Comparison of ENCODE assay signal across 19 mouse cellular contexts in the genomic region with DNA sequence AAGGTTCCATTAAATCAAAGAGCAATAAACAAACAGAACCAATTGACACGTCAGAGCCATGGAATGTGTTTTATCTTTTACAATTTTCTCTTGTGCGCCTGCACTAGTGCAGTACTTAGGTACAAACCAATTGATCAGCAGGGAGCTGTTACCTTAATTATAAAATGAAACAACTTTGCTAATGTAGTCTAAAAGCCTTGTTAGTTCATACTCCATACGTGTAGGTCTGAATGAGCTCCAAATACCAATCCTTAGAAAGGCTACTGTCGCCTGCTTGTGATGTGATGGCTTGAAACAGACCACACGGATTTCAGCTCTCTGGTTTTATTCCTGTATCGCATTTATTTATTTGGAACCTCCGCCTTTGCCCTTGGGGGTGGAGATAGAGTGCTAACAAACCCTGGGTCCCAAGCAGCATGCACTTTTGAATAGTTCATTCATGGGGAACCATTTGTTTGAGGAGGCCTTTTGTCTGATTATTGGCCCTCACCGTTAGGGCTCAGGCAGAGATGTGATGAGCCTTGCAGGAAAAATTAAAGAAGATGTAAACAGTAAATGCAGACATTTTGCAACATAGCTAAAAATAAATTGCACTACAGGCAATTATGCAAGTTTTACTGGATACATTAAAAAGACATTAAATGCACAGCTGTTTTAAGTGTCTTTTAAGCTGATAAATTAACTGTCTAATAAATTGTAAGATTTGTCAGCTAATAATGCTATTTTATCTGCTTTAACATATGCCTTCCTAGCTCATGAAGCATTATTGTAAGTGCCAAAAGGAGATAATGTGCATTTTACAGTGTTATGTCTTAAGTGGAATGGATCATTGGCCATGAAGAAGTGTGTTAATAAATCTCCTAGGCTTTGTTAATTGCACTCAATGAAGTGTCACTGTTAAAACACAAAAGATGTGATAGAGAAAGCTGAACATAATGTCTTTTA.
A peak's percentile ranks its signal among the peaks of the same experiment; 100 is the strongest.
DNase-seq lines count a peak whose midpoint lies in the region; ATAC-seq and TF ChIP-seq lines count a peak whose summit lies in the region.
"Had no signal": no experiment of that assay in that cellular context is flagged by ENCODE, and none has a peak within 500 bp of the region (broad histone marks: within the 10 kb centered on the region; RNA-seq: fewer than 3 reads in every experiment).

No protein-coding gene starts in this region.

- TF ChIP-seq CTCF in lung, postnatal 0 days (IDR thresholded peaks at IDR 0.05), result no peak
- TF ChIP-seq CTCF in forebrain, postnatal 0 days (IDR thresholded peaks at IDR 0.05; ENCODE audit: low read depth), result no peak

- DNase-seq in forebrain, embryonic 10.5 days (ENCODE audit: extremely low spot score, low spot score), result peak; percentile 14
- DNase-seq in lung, postnatal 0 days (ENCODE audit: low spot score), result peak; percentile 15
- DNase-seq in lung, adult 18-20 months, result no peak
- peak; percentile 1 for DNase-seq in forebrain, postnatal 0 days
- peak; percentile 7 for DNase-seq in mesoderm, embryonic 11.5 days (ENCODE audit: low read depth, low spot score)
- DNase-seq in cerebellum, postnatal 10 days, result no peak
- DNase-seq in cerebellum, postnatal 4 days (ENCODE audit: low spot score in 2 of 2), result no peak
- DNase-seq: adrenal gland, postnatal 10 days; cerebellum, postnatal 25 days; heart, adult 18-20 months; kidney, adult 9 months; lung, postnatal 36 days had no signal

- WGBS in forebrain, embryonic 10.5 days, result 36% methylated on average over 8 of the region's 8 CpGs
- 27% methylated on average over 8 of the region's 8 CpGs for WGBS in forebrain, embryonic 15.5 days
- 50% methylated on average over 8 of the region's 8 CpGs for WGBS in lung, postnatal 0 days
- WGBS in forebrain, postnatal 0 days, result 38% methylated on average over 8 of the region's 8 CpGs

- H3K27me3 ChIP-seq in forebrain, embryonic 10.5 days (ENCODE audit: poor library complexity, severe bottlenecking), result peaks cover 12% of the 10 kb centered on the region; the same call in 1 of the 2 replicates
- H3K27me3 ChIP-seq in forebrain, embryonic 15.5 days, result no peaks in the 10 kb centered on the region
- H3K27me3 ChIP-seq in lung, postnatal 0 days (replicated peaks; ENCODE audit: insufficient read depth, low read length), result no peaks in the 10 kb centered on the region
- no peaks in the 10 kb centered on the region for H3K27me3 ChIP-seq in forebrain, postnatal 0 days (ENCODE audit: insufficient read depth, low read length)
- H3K27me3 ChIP-seq: heart, embryonic 13.5 days; liver, embryonic 15.5 days; midbrain, embryonic 12.5 days had no signal

- H3K27ac ChIP-seq in forebrain, embryonic 10.5 days, result no peak overlapping the region
- no peak overlapping the region for H3K27ac ChIP-seq in forebrain, embryonic 15.5 days (replicated peaks)
- no peak overlapping the region for H3K27ac ChIP-seq in lung, postnatal 0 days (ENCODE audit: low read length)
- no peak overlapping the region for H3K27ac ChIP-seq in forebrain, postnatal 0 days (ENCODE audit: low read depth, low read length)
- H3K27ac ChIP-seq: embryonic facial prominence, embryonic 10.5 days; heart, embryonic 13.5 days; liver, embryonic 15.5 days; midbrain, embryonic 12.5 days had no signal

- H3K4me1 ChIP-seq in forebrain, embryonic 10.5 days, result peaks cover 7% of the 10 kb centered on the region
- no peaks in the 10 kb centered on the region for H3K4me1 ChIP-seq in forebrain, embryonic 15.5 days
- H3K4me1 ChIP-seq in lung, postnatal 0 days (ENCODE audit: insufficient read depth, low read depth, low read length), result no peaks in the 10 kb centered on the region
- H3K4me1 ChIP-seq in forebrain, postnatal 0 days (ENCODE audit: insufficient read depth), result no peaks in the 10 kb centered on the region
- H3K4me1 ChIP-seq: embryonic facial prominence, embryonic 10.5 days; heart, embryonic 13.5 days; liver, embryonic 15.5 days; midbrain, embryonic 12.5 days had no signal

- H3K9me3 ChIP-seq in forebrain, embryonic 10.5 days, result no peaks in the 10 kb centered on the region
- no peaks in the 10 kb centered on the region for H3K9me3 ChIP-seq in forebrain, embryonic 15.5 days
- H3K9me3 ChIP-seq in lung, postnatal 0 days (ENCODE audit: low read length), result no peaks in the 10 kb centered on the region
- no peaks in the 10 kb centered on the region for H3K9me3 ChIP-seq in forebrain, postnatal 0 days (ENCODE audit: low read length)
- H3K9me3 ChIP-seq: embryonic facial prominence, embryonic 10.5 days; heart, embryonic 13.5 days; liver, embryonic 15.5 days; midbrain, embryonic 12.5 days had no signal

- no peak for TF ChIP-seq EP300 in lung, postnatal 0 days (IDR thresholded peaks at IDR 0.05)

- no peaks in the 10 kb centered on the region for H3K36me3 ChIP-seq in forebrain, embryonic 10.5 days (replicated peaks)
- no peaks in the 10 kb centered on the region for H3K36me3 ChIP-seq in forebrain, embryonic 15.5 days
- H3K36me3 ChIP-seq in lung, postnatal 0 days (ENCODE audit: insufficient read depth, low read length), result no peaks in the 10 kb centered on the region
- no peaks in the 10 kb centered on the region for H3K36me3 ChIP-seq in forebrain, postnatal 0 days (ENCODE audit: insufficient read depth)
- H3K36me3 ChIP-seq: embryonic facial prominence, embryonic 10.5 days; heart, embryonic 13.5 days; liver, embryonic 15.5 days; midbrain, embryonic 12.5 days had no signal

- ATAC-seq in forebrain, embryonic 15.5 days (replicated peaks), result no peak
- no peak for ATAC-seq in lung, postnatal 0 days
- ATAC-seq in forebrain, postnatal 0 days, result no peak
- ATAC-seq: activated CD4-positive, CD25-positive, alpha-beta regulatory T cell, adult 4 months; CD4-positive, CD25-positive, alpha-beta regulatory T cell, adult 4 months had no signal

- H3K9ac ChIP-seq in forebrain, embryonic 15.5 days (replicated peaks), result no peak overlapping the region
- no peak overlapping the region for H3K9ac ChIP-seq in lung, postnatal 0 days (replicated peaks; ENCODE audit: low read depth)
- no peak overlapping the region for H3K9ac ChIP-seq in forebrain, postnatal 0 days
- H3K9ac ChIP-seq: heart, embryonic 13.5 days; liver, embryonic 15.5 days; midbrain, embryonic 12.5 days had no signal

- no peak overlapping the region for H3K4me3 ChIP-seq in forebrain, embryonic 10.5 days
- no peak overlapping the region for H3K4me3 ChIP-seq in forebrain, embryonic 15.5 days
- H3K4me3 ChIP-seq in lung, postnatal 0 days (ENCODE audit: low read depth, low read length), result no peak overlapping the region
- H3K4me3 ChIP-seq in forebrain, postnatal 0 days (ENCODE audit: low read depth, low read length), result no peak overlapping the region
- H3K4me3 ChIP-seq: embryonic facial prominence, embryonic 10.5 days; heart, embryonic 13.5 days; liver, embryonic 15.5 days; midbrain, embryonic 12.5 days had no signal

- H3K4me2 ChIP-seq in forebrain, embryonic 15.5 days (replicated peaks), result no peak overlapping the region
- H3K4me2 ChIP-seq in lung, postnatal 0 days (replicated peaks; ENCODE audit: low read depth, low read length), result no peak overlapping the region
- no peak overlapping the region for H3K4me2 ChIP-seq in forebrain, postnatal 0 days (ENCODE audit: low read depth)
- H3K4me2 ChIP-seq: heart, embryonic 13.5 days; liver, embryonic 15.5 days; midbrain, embryonic 12.5 days had no signal

Comparison
In these comparisons a context has a peak if more than half of its experiments do, and no peak if none do; other contexts are left out.
1. DNase-seq: peak in forebrain, embryonic 10.5 days (single experiment), lung, postnatal 0 days (single experiment), forebrain, postnatal 0 days (single experiment) and mesoderm, embryonic 11.5 days (single experiment); none in lung, adult 18-20 months (0 of 2), cerebellum, postnatal 10 days (0 of 2) and cerebellum, postnatal 4 days (0 of 2).